Mouse (Mus musculus) forebrain, embryonic 15.5 days (tissue): ENCODE measurements at regions not wholly inside any gene's neighbourhood (a gene's known extent, or its start where the extent isn't known, plus 50 kb on each side); places are given as distances from the start of the nearest gene placed in this dataset.

Experiments used
- ATAC-seq: fragments of 200-750 bp; cut with Nextera tagmentation; replicated peaks from 2 replicates; pipeline ENCODE4 v1.8.0; 2017; ENCODE audit warnings: mild to moderate bottlenecking, moderate TSS enrichment, moderate library complexity
- H3K27ac ChIP-seq: fragments of 300-500 bp; sonication (generic); replicated peaks from 2 replicates; pipeline ENCODE4 v1.5.1; 2015; ENCODE audit warnings: mild to moderate bottlenecking, inconsistent platforms
- H3K27me3 ChIP-seq: fragments of 300-500 bp; sonication (generic); 2 replicates; pipeline ENCODE4 v1.6.1; 2015; ENCODE audit warnings: inconsistent platforms
- H3K36me3 ChIP-seq: fragments of 300-500 bp; sonication (generic); 2 replicates; pipeline ENCODE4 v1.6.1; 2015; ENCODE audit warnings: mild to moderate bottlenecking, inconsistent platforms
- H3K4me1 ChIP-seq: fragments of 300-500 bp; sonication (generic); 2 replicates; pipeline ENCODE4 v1.6.1; 2015; ENCODE audit warnings: inconsistent platforms
- H3K4me2 ChIP-seq: fragments of 300-500 bp; sonication (generic); replicated peaks from 2 replicates; pipeline ENCODE4 v1.6.1; 2015; ENCODE audit warnings: mild to moderate bottlenecking, inconsistent platforms
- H3K4me3 ChIP-seq: fragments of 300-500 bp; sonication (generic); 2 replicates; pipeline ENCODE4 v1.5.1; 2015; ENCODE audit warnings: mild to moderate bottlenecking, inconsistent platforms
- H3K9ac ChIP-seq: fragments of 300-500 bp; sonication (generic); replicated peaks from 2 replicates; pipeline ENCODE4 v1.6.1; 2015; ENCODE audit warnings: mild to moderate bottlenecking, inconsistent platforms
- H3K9me3 ChIP-seq: fragments of 300-500 bp; sonication (generic); 2 replicates; pipeline ENCODE4 v1.6.1; 2016; ENCODE audit warnings: inconsistent platforms
- WGBS: fragments of 180-500 bp; shearing (Covaris S2); methylation state at CpG from one replicate; pipeline ENCODE4 v1.1.7; 2015; ENCODE audit warnings: mixed read lengths; 5-methylcytosine and 5-hydroxymethylcytosine counted together

DNA sequence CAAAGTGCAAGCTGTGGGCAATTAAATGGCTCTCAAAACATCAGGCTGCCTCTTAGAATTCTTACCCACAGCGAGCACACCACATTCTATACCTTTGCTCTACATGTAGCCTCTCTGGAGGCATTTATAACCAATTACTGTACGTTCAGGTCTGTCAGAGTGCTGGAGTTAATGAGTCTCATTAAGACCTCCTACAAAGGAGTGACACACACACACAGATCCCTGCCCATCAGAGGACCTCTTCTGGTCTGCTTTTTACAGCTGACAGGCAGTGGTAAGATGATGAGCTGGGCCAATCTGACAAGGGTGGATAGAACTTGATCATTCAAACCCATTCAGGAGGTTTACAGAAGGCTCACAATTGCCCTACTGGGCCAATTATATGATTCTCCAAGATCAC lies 110.4 kb upstream of the Lhx8 start:
- no peak overlapping the region for H3K4me3 ChIP-seq
- H3K4me2 ChIP-seq = no peak overlapping the region
- WGBS = 17% methylated on average over 2 of the region's 2 CpGs
- H3K9me3 ChIP-seq = no peaks in the 10 kb centered on the region
- no peaks in the 10 kb centered on the region for H3K36me3 ChIP-seq
- ATAC-seq = peak; percentile 26; the same call in 1 of the 2 replicates
- no peak overlapping the region for H3K27ac ChIP-seq
- H3K9ac ChIP-seq = no peak overlapping the region
- H3K4me1 ChIP-seq = no peaks in the 10 kb centered on the region
- no peaks in the 10 kb centered on the region for H3K27me3 ChIP-seq

DNA sequence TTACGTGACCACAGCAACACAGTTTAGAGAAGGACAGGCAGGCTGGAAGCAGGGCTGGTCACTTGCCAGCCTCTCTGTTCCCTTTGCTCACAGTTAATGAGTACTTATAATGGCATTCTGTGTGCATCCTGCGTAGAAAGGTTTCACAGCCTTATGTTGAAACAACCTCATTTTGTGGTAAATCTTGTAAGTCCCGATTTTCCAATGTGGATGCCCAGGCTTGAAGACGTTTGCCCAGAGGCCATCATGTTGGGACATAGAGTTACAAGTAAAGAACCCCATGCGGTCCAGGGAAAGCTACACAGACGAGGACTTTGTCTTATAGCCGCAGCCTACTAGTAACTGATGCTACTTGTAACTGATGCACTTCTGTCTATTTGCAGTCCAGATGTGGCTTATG lies 100.4 kb upstream of the Lhx8 start:
- no peaks in the 10 kb centered on the region for H3K36me3 ChIP-seq
- H3K4me2 ChIP-seq = no peak overlapping the region
- no peak overlapping the region for H3K27ac ChIP-seq
- no peak overlapping the region for H3K4me3 ChIP-seq
- H3K27me3 ChIP-seq = no peaks in the 10 kb centered on the region
- 69% methylated on average over 7 of the region's 7 CpGs for WGBS
- no peak for ATAC-seq
- no peaks in the 10 kb centered on the region for H3K9me3 ChIP-seq
- H3K9ac ChIP-seq = no peak overlapping the region
- peaks cover 8% of the 10 kb centered on the region for H3K4me1 ChIP-seq

DNA sequence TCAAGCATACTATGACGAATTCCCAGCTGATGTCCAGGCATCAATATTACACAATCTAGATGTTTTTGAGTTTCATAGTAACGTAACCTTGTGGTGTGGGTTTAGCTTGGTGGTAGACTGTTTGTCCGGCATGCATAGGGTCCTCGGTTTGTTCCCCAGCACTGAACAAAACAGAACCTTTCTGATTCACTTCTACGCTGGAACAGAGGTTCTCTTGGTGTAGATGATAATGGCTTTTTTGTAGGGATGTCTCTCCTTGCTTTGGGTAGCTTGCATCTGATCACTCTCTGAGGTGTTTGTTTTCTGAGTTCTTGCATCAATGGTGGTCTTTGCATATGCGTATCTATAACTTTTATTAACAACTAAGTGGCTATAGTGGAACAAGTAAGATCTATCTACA lies 99.2 kb upstream of the Lhx8 start:
- Histone ChIP-seq H3K4me3 (no peak overlapping the region), H3K27me3 (no peaks in the 10 kb centered on the region), H3K27ac (no peak overlapping the region), H3K4me2 (no peak overlapping the region), H3K4me1 (peaks cover 8% of the 10 kb centered on the region), H3K9ac (no peak overlapping the region), H3K36me3 (no peaks in the 10 kb centered on the region), H3K9me3 (no peaks in the 10 kb centered on the region)
- ATAC-seq = no peak
- WGBS = 86% methylated on average over 6 of the region's 6 CpGs

DNA sequence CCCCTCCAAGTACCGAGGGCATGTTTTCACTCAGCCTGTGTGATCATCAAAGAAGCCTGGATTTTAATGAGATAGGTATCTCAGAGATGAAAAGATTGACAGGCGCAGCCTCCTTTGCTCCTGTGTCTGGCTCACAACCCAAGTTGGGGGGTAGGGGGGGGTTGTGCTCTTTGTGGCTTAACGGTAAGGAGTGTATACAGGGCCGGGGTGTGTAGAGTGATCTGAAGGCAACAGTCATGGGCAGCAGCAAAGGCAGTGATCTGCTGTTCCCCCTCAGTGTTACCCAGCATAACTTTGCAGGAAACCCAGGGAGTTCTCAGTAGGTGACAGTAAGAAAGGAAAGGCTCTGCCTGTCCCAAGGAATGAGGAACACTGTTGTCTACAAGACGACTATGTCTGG lies 94.1 kb upstream of the Lhx8 start:
- no peaks in the 10 kb centered on the region for H3K4me1 ChIP-seq
- H3K4me2 ChIP-seq = no peak overlapping the region
- H3K9ac ChIP-seq = no peak overlapping the region
- no peaks in the 10 kb centered on the region for H3K27me3 ChIP-seq
- H3K9me3 ChIP-seq = no peaks in the 10 kb centered on the region
- H3K4me3 ChIP-seq = no peak overlapping the region
- 64% methylated on average over 5 of the region's 5 CpGs for WGBS
- H3K36me3 ChIP-seq = no peaks in the 10 kb centered on the region
- H3K27ac ChIP-seq = no peak overlapping the region
- ATAC-seq = no peak

DNA sequence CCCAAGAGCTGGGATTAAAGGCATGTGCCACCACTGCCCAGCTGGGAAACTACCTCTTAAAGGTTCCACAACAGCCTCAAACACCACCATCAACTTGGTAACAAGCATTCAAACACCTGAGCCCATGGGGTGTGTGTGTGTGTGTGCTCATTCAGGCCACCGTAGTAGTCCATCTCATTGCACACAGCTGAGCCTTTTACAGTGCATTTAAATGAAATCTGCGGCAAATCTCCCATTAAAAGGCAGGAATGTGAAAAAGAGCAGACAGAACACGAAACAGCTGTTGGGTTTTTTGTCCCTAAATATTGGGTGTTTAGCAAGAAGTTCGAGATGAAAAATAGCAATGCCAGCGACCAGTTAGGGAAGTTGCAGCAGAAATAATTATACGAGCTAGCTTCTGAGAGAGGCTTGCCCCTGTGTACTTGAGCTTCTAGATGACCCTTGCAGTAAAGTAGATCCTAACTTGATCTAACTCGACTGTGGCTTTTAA lies 91.0 kb upstream of the Lhx8 start:
- Histone ChIP-seq H3K27me3 (no peaks in the 10 kb centered on the region), H3K36me3 (no peaks in the 10 kb centered on the region), H3K4me3 (no peak overlapping the region), H3K9ac (no peak overlapping the region), H3K9me3 (no peaks in the 10 kb centered on the region), H3K27ac (no peak overlapping the region), H3K4me2 (no peak overlapping the region), H3K4me1 (no peaks in the 10 kb centered on the region)
- no peak for ATAC-seq
- 91% methylated on average over 7 of the region's 7 CpGs for WGBS

DNA sequence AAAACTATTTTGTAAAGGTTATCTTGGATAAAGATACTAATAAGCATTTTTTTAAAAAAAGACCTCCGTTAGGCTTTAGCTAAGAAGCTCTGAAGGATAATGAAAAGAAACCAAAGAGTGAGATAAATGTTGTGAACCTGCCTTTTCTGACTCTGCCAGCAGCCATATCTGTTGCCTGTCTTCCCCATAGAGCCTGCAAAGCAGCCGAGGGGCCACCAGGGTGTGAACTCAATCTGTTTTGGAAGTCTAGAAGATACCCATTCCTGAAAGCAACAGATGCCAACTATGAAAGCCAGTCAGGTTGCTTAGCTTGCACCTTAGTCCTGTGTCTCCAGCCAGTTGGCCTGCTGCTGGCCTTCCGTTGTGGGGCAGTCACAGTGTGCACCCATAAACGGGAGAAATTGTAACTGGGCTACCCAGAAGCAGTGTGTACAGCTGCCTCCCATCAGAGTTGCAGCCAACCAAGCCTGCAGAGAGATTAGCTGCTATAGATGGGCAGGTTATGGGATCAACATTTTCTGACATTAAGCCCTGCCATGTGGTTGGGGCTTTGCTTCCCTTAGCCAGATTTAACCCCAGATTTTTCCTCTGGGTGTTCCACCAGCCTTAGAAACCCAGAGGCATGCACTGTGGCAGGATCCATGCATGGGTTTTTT lies 87.8 kb upstream of the Lhx8 start:
- no peak for ATAC-seq
- WGBS = 82% methylated on average over 4 of the region's 4 CpGs
- no peaks in the 10 kb centered on the region for H3K9me3 ChIP-seq
- H3K4me1 ChIP-seq = no peaks in the 10 kb centered on the region
- H3K9ac ChIP-seq = no peak overlapping the region
- no peaks in the 10 kb centered on the region for H3K36me3 ChIP-seq
- H3K4me2 ChIP-seq = no peak overlapping the region
- no peak overlapping the region for H3K4me3 ChIP-seq
- H3K27ac ChIP-seq = no peak overlapping the region
- H3K27me3 ChIP-seq = no peaks in the 10 kb centered on the region

DNA sequence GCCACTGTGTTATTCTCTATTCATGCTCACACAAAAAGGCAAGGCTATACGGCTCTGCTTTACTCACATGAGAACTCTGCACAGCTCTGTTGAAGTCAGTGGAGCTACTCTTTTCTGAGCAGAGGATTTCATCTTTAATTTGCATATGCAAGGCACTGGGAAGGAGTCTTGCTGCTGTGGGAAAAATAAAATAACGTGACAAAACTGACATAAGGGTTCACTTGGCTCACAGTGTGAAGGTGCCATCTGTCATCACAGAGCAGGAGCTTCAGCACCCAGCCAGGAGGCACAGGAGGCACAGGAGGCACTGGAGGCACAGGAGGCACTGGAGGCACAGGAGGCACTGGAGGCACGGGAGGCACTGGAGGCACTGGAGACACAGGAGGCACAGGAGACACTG lies 83.9 kb upstream of the Lhx8 start:
- 22% methylated on average over 3 of the region's 3 CpGs for WGBS

DNA sequence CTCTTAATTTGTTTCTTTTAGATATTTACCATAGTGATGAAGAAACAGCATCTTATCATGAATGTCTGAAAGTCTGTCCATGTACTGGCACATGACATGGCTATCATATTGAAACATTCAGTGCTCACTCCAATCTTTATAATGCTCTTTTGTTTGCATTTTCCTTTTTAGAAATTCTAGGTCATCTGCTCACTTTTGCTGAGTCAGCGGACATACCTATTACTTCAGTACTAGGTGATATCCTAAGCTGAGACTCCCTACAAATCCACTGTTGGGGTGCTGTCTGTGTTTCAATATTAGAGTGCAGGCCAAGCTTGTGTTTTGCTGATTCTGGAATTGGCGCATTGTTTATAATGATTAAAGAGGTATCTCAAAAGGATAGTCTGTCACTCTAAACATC lies 79.8 kb upstream of the Lhx8 start:
- no peak overlapping the region for H3K27ac ChIP-seq
- no peak for ATAC-seq
- WGBS = 95% methylated on average over 2 of the region's 2 CpGs
- no peak overlapping the region for H3K4me2 ChIP-seq
- no peaks in the 10 kb centered on the region for H3K4me1 ChIP-seq
- H3K4me3 ChIP-seq = no peak overlapping the region
- H3K9ac ChIP-seq = no peak overlapping the region
- no peaks in the 10 kb centered on the region for H3K9me3 ChIP-seq
- H3K27me3 ChIP-seq = no peaks in the 10 kb centered on the region
- H3K36me3 ChIP-seq = no peaks in the 10 kb centered on the region

More for the DNA sequence above, 83.9 kb upstream of the Lhx8 start:
- no peaks in the 10 kb centered on the region for H3K36me3 ChIP-seq
- H3K9ac ChIP-seq = no peak overlapping the region
- no peak overlapping the region for H3K4me3 ChIP-seq
- no peak overlapping the region for H3K4me2 ChIP-seq
- peak overlapping the region; percentile 31; the same call in 1 of the 2 replicates for H3K27ac ChIP-seq
- ATAC-seq = peak; percentile 82
- no peaks in the 10 kb centered on the region for H3K27me3 ChIP-seq
- H3K4me1 ChIP-seq = no peaks in the 10 kb centered on the region
- H3K9me3 ChIP-seq = no peaks in the 10 kb centered on the region

DNA sequence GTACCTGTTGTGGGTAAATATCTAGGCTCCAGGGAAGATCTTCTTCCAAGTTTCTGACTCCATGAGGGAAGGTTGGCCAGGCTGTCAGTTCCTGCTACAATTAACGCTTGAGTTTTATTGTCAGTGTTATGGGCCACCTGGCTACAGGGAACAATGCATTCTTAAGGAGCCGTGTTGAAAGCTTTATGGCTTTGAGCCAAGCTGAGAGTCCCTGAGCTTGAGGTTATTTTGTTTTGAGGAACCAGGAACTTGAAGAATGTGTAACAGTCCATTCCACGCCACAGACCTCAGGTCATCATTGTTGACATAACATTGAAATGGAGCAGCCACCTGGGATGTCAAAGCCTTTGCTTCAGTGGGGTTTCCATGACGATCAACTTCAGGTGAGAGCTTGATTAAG lies 71.6 kb upstream of the Lhx8 start:
- 70% methylated on average over 4 of the region's 4 CpGs for WGBS
- Histone ChIP-seq H3K4me2 (no peak overlapping the region), H3K36me3 (no peaks in the 10 kb centered on the region), H3K27me3 (no peaks in the 10 kb centered on the region), H3K9me3 (no peaks in the 10 kb centered on the region), H3K4me3 (no peak overlapping the region), H3K9ac (no peak overlapping the region), H3K4me1 (no peaks in the 10 kb centered on the region), H3K27ac (no peak overlapping the region)
- no peak for ATAC-seq

DNA sequence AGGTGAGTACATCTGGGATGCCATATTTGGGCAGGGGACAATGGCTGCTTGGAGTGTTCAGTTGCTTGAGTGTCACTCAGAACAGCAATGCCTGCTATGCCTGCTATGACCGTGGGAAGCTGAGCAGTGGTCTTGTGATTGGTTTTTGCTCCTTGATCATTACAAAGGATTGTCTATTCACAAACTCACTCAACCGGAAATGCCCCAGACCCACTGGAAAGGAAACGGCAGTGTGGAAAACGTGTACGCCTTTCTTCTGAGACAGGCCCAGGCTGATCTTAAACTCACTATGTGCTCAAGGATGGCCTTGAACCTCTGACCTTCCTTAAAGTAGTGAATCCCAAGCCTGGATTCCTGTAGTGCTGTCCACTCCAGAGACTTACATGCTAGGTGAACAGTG lies 63.2 kb upstream of the Lhx8 start:
- H3K4me1 ChIP-seq = peaks cover 7% of the 10 kb centered on the region
- H3K27ac ChIP-seq = no peak overlapping the region
- no peaks in the 10 kb centered on the region for H3K27me3 ChIP-seq
- H3K4me2 ChIP-seq = no peak overlapping the region
- no peaks in the 10 kb centered on the region for H3K9me3 ChIP-seq
- H3K4me3 ChIP-seq = no peak overlapping the region
- ATAC-seq = no peak
- WGBS = 48% methylated on average over 5 of the region's 5 CpGs
- H3K9ac ChIP-seq = no peak overlapping the region
- no peaks in the 10 kb centered on the region for H3K36me3 ChIP-seq

DNA sequence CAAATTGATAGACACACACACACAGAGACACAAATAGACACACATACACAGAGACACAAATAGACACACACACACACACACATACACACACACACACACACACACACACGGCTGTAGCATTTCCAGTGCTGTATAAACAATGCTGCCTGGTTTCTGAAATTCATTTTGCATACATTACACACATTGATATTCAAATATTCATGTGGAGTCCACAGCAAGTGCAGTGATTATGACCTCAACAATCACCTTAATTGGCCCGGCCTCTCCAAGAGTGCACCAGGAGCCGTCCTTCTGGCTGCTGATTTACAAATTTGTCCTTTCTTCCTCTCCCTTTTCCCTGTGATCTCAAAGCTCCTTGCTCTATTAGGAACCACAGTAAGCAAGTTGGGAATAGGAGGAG lies 61.2 kb upstream of the Lhx8 start:
- WGBS = 16% methylated on average over 3 of the region's 3 CpGs
- H3K4me3 ChIP-seq = no peak overlapping the region
- H3K4me1 ChIP-seq = peaks cover 16% of the 10 kb centered on the region
- ATAC-seq = no peak
- no peak overlapping the region for H3K4me2 ChIP-seq
- no peaks in the 10 kb centered on the region for H3K9me3 ChIP-seq
- no peaks in the 10 kb centered on the region for H3K27me3 ChIP-seq
- H3K27ac ChIP-seq = no peak overlapping the region
- no peaks in the 10 kb centered on the region for H3K36me3 ChIP-seq
- no peak overlapping the region for H3K9ac ChIP-seq

DNA sequence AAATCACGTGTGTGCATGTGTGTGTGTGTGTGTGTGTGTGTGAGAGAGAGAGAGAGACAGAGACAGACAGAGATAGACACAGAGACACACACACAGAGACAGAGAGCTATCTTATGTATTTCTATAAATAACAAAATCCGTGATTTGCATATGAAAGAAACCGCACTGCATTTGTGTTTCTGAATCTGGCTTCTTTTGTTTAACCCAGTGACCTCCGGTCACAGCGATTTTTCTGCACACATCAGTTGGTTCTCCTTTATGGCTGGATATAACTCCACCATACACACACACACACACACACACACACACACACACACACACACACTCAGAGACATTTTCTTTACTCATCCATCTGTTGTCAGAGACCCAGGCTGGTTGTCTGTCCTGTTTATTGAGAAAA lies 58.2 kb upstream of the Lhx8 start:
- no peak for ATAC-seq
- no peaks in the 10 kb centered on the region for H3K36me3 ChIP-seq

DNA sequence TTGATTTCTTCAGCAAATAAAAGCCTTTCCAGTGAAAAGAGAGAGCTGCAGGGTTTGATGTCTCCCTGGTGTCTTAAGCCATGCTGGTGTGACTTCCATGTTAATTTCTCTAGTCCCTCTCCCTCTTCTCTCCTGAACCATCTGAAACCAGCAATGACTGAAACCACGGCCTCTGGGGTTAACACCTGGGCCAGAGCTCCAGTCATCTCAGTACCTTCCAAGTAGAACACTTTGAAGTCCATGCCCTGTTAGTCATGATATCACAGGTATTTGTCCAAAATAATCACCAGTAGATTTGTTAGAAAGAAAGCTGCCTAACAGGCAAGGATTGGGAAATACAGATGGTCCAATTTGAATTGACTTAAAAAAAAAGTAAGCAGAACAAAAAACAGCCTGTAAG lies 56.8 kb upstream of the Lhx8 start:
- no peak for ATAC-seq
- H3K4me1 ChIP-seq = peaks cover 28% of the 10 kb centered on the region
- 79% methylated on average over 1 of the region's 1 CpGs for WGBS
- H3K27me3 ChIP-seq = no peaks in the 10 kb centered on the region
- no peak overlapping the region for H3K4me3 ChIP-seq
- no peak overlapping the region for H3K9ac ChIP-seq
- no peaks in the 10 kb centered on the region for H3K9me3 ChIP-seq
- no peak overlapping the region for H3K4me2 ChIP-seq
- H3K27ac ChIP-seq = no peak overlapping the region
- H3K36me3 ChIP-seq = no peaks in the 10 kb centered on the region

More for the DNA sequence above, 58.2 kb upstream of the Lhx8 start:
- Histone ChIP-seq H3K9me3 (no peaks in the 10 kb centered on the region), H3K9ac (no peak overlapping the region), H3K4me3 (no peak overlapping the region), H3K4me1 (peaks cover 28% of the 10 kb centered on the region), H3K27me3 (no peaks in the 10 kb centered on the region), H3K4me2 (no peak overlapping the region), H3K27ac (no peak overlapping the region)
- 31% methylated on average over 5 of the region's 5 CpGs for WGBS
